Mouse (Mus musculus): Measurements from ENCODE around the gene Hoxa5. TPM values are rescaled to one million over a fixed set of nuclear protein-coding genes. Genes with fewer than 3 reads are reported as not detected.
A peak's percentile ranks its signal among the peaks of the same experiment; 100 is the strongest.

The Hoxa5 gene
- polyA plus RNA-seq (2017; shearing (Covaris generic)), result not detected

DNA sequence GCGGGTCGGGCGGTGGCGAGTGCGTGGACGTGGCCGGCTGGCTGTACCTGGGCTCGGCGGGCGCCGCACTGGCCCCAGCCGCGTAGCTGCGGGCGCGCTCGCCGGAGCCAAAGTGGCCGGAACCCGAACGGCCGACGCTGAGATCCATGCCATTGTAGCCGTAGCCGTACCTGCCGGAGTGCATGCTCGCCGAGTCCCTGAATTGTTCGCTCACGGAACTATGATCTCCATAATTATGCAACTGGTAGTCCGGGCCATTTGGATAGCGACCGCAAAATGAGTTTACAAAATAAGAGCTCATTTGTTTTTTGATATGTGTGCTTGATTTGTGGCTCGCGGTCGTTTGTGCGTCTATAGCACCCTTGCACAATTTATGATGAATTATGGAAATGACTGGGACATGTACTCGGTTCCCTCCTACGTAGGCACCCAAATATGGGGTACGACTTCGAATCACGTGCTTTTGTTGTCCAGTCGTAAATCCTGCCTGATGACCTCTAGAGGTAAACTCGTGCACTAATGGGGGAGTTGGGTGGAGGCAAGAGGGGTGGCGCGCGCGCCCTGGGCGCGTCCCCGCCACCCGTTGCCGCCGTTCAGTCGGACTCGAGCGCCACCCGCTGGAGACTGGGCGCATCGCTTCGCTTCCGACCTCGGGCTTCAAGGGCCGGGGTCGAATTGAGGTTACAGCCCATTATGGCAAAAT, at the start of gene Hoxa5:
Hoxa5 (minus strand) TSS at position 538 of the 703 bp plus-strand sequence.
- no peak for ATAC-seq

DNA sequence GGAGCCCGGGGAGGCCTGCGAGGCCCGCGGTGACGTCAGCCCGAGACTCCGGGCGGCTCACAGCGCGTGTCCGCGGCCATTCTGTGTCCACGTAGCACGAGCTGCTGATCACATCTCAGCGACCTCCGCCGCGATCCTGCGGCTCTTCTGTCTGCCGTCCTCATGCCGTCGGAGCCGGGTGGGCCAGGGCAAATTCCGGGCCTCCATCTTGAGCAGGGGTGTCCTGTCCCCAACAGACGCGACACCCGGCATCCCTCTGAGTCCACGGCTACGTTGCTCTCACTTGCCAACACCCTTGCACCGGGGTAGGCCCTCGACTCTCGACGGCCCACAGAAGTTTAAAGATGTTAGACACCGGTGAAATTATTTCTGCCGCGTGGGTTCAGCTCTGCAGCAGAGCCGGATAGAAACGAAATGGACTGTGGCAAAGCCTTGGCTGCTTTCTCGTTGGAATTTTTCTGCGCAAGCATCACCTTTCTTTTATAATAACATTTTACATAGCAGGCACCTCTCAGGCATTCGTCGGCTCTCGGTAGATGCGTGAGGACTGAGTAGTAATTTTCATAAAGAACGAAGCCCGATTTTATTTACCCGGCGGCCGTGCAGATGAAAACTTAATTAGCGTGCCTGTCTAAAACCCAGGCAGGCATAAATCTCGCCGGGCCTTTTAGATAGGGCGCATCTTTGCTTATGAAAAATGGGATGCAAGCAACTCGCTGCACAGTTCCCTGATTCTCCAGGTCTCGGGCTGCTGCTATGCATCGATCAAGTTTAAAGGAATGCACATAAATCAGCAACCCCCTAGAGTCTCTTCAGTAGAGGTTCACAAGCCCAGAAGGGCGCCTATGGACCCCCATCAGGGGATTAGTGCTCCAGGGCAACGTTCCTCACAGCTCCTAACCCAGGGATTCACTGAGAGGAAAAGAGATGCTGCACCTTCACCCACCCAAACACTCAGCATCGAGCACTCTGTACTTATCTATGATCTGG, 49.4 kb upstream of the Hoxa5 start:
- no peak for ATAC-seq

- peak; percentile 14 for ATAC-seq
These were observed 48.5 kb upstream of the Hoxa5 start for GRCm38 (mm10) chr6:52252775-52253376.

GRCm38 (mm10) chr6:52252016-52252774, 47.8 kb upstream of the Hoxa5 start:
- ATAC-seq, result no peak

- ATAC-seq, result no peak
These were observed 46.9 kb upstream of the Hoxa5 start for GRCm38 (mm10) chr6:52251177-52251879.

DNA sequence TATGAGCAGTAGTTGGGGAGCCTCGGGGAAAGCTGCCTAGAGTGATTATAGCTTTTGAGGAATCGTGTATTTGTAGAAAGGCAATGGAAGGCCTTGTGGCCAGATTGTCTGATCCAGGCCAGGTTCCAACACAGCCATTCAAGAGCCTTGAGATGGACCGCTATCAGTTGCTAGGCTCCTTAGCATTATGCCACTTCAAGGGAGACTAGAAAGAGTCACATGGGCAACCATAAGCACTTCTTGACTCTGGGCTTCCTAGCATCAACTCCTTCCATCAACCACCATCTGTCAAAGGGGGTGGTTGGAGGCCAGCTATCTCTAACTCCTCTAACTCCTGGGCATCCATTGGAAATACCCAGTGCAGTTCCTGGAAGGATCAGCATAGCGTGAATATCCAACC, 45.4 kb upstream of the Hoxa5 start:
- ATAC-seq, result no peak

DNA sequence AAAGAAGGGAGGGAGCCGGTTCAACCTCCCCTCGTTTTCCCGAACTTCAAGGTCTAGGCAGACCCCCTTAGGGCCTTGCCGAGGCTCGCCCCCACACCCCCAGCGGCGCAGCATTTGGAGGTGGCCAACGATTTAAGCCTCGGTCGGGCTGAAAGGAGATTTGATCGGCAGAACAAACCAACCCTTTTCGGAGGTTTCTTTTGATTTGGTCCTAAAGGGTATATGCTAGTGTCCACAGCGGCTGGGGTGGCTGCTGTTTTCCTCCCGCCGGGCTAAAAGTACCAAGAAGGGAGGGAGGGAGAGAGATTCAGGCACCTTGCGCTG, 45.0 kb upstream of the Hoxa5 start:
- ATAC-seq, result no peak

- ATAC-seq, result no peak
These were observed 44.4 kb upstream of the Hoxa5 start for GRCm38 (mm10) chr6:52248638-52249414.

- no peak for ATAC-seq
These were observed 43.6 kb upstream of the Hoxa5 start for GRCm38 (mm10) chr6:52247766-52248637.

DNA sequence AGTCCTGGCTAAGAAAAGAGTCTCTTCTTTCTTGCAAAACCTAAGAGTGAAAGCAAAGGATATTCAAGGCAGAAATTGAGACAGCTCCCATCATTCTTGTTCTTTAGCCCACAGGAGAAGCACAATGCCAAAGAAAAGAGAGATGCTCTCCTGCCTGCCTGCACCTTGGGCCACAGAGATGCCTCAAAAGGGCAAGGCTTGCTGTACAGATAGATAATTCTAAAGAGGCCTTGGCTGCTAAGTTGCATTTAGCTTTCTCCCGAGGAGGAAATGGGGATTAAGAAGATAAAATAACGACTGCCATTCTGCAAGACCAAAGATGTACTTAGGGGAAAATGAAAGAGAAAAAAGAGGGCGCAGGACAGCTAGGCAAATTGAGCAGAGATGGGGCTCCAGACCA, 42.5 kb upstream of the Hoxa5 start:
- no peak for ATAC-seq

- peak; percentile 30 for ATAC-seq
These were observed 42.0 kb upstream of the Hoxa5 start for GRCm38 (mm10) chr6:52246403-52246803.

DNA sequence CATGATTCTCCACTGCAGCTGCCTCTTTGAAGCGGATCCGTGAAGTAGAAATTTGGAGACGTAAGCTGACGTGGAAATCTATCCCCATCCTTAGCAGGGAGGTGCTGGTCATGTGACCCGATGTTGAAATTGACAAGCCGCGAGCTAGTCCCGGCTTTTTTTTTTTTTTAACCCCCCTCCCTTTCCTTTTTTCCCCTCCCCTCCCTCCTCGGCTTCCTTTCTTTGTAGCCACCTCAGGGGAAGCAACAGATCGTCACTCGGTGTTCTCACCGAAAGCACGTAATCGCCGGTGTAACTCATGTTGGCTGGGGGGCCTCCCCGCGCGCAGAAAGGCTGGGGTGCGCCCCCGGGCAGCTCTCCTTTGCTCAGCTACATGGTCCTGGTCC, 41.4 kb upstream of the Hoxa5 start, which contains the start of gene Hoxa11:
Hoxa11 (minus strand) TSS at position 54 of the 386 bp plus-strand sequence.
- ATAC-seq, result no peak

- no peak for ATAC-seq
These were observed 40.8 kb upstream of the Hoxa5 start for GRCm38 (mm10) chr6:52245040-52245756.

DNA sequence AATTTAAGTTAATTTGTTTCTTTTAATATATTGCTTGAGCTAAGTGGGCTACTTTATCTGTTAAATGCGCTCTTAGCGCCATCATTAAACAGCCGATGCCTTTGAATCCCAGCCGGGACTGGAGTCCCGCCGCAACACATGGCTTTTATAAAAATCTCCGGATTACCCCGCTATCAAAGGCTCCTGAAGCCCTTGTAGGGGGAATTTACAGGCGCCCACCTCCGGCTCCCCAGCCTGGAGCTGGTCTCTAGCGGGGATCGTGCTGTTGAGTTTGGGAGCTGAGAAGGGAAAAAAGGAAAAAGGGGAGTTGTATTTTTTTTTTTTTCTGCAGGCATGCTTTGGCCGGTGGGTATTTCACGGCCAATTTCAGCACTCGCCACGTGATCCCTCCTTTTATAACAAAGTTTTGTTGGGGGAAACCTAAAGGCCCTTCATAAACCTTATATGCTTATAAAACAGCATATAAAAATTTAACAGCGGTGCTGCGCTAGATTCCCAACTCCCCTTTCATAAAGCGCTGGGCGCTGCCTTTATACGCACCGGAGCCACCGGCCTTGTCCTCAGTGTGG, 40.2 kb upstream of the Hoxa5 start:
- ATAC-seq, result no peak

DNA sequence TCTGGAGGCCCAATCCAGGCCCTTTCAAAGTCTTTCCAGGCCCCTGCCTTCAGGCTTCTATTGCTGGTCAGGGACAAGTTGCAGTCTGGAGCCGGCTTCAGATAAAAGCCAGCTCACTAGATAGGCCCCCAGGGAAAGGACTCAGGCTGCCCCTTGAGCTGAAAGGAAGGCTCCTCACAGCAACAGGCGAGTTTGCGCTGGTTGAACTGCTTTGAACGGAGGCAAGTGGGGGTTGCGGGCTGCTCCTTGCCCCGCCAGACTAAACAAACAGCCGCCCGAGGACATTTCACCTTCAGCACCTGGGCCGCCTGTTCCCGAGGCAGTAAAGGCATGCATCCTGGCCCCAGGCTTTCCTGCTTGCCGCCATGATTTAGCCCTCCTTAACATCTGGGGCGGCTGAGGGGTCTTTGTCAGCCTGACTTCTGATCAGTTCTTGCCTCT, 39.3 kb upstream of the Hoxa5 start:
- ATAC-seq, result no peak

DNA sequence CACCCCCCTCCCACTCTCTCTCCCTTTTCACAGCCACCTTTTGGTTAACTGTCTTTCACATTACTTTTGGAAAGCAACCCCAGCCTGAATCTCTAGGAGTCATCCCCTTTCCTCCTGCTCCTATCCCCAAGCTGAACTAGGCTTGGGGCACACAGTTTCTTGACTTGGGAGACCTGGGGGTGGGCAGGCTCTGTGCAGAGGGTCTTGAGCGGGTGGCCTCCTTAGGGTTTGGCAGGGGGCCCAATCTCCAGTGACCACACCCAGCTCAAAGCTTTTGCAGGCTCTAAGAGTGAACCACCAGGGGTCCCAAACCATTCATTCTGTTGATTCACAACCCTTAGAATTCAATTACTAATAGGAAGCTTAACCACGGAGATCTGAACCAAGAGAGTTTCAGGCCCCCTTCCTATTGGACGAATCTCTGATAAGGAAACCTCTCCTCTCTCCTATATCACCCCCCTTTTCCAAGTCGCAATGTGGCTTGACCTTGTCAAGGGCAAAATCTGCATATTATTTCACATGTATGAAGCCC, 38.5 kb upstream of the Hoxa5 start:
- ATAC-seq, result no peak

- ATAC-seq, result no peak
These were observed 36.7 kb upstream of the Hoxa5 start for GRCm38 (mm10) chr6:52241001-52241621.

- ATAC-seq, result peak; percentile 79
These were observed 36.1 kb upstream of the Hoxa5 start, which contains the start of gene Hoxa10 for GRCm38 (mm10) chr6:52240389-52241000. Hoxa10 (minus strand) TSS chr6:52240854.
